Mouse (Mus musculus): ENCODE measurements around the gene Pdzrn3. TPM values are rescaled to one million over a fixed set of nuclear protein-coding genes. Genes with fewer than 3 reads are reported as not detected.

Pdzrn3 gene
- total and polyA plus RNA-seq, 2 experiments from 2014 or later = 10.7 to 29.1 TPM

DNA sequence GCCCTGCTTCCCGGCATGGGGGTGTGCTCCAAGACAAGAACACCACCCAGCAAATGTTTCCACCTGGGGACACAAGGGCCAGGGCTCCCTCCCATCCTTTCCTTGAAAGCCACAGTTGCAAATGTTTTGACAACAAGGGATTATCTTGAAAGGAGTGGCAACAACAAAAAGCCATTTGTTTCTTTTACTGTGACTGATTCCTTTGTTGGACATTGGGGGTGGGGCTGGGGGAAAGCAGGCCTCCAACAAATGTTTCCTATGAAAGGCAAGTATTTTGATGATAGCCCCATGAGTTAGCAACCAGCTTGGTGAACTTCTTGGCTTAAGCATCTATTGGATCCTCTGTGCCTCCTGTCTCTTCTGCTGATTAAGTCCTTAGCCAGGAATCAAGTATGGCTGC lies 109.4 kb downstream of the Pdzrn3 start:
- no peak for ATAC-seq
- Histone ChIP-seq H3K27ac (ENCODE audit: low read depth, low read length) (no peak overlapping the region), H3K4me2 (ENCODE audit: low read depth) (no peak overlapping the region), H3K36me3 (ENCODE audit: insufficient read depth) (no peaks in the 10 kb centered on the region), H3K27me3 (ENCODE audit: insufficient read depth, low read length) (no peaks in the 10 kb centered on the region; the same call in 1 of the 2 replicates), H3K9me3 (ENCODE audit: low read length) (no peaks in the 10 kb centered on the region), H3K4me3 (ENCODE audit: low read depth, low read length) (no peak overlapping the region), H3K9ac (no peak overlapping the region), H3K4me1 (ENCODE audit: insufficient read depth) (peaks cover 3% of the 10 kb centered on the region)
- WGBS = 31% methylated on average over 1 of the region's 1 CpGs
- no peak for DNase-seq
- TF ChIP-seq CTCF (IDR thresholded peaks at IDR 0.05; ENCODE audit: low read depth) = no peak

DNA sequence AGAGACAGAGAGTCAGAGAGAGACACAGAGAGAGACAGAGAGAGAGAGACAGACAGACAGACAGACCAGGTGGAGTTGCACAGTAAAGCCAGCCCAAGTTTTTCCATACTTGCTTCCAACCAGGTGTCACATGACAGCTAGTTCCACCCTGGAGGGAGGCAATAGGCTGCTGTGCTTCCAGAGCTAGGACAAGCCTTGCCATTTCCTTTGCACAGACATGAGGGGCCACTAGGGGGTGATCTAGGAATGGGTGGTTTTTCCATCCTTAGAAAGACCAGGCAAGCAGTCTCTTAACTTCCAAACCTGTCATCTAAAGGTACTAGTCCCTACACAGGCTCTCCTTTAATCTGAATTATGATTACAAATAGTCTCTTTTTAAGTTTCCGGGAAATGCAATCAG lies 110.9 kb downstream of the Pdzrn3 start:
- Histone ChIP-seq H3K9me3 (ENCODE audit: low read length) (no peaks in the 10 kb centered on the region), H3K27me3 (ENCODE audit: insufficient read depth, low read length) (no peaks in the 10 kb centered on the region), H3K4me3 (ENCODE audit: low read depth, low read length) (no peak overlapping the region), H3K4me1 (ENCODE audit: insufficient read depth) (peaks cover 6% of the 10 kb centered on the region), H3K4me2 (ENCODE audit: low read depth) (no peak overlapping the region), H3K9ac (no peak overlapping the region), H3K27ac (ENCODE audit: low read depth, low read length) (no peak overlapping the region), H3K36me3 (ENCODE audit: insufficient read depth) (no peaks in the 10 kb centered on the region)
- peak; percentile 88 for TF ChIP-seq CTCF (IDR thresholded peaks at IDR 0.05; ENCODE audit: low read depth)
- WGBS = 22% methylated on average over 1 of the region's 1 CpGs
- peak; percentile 74 for DNase-seq
- ATAC-seq = peak; percentile 48; the same call in 1 of the 2 replicates

DNA sequence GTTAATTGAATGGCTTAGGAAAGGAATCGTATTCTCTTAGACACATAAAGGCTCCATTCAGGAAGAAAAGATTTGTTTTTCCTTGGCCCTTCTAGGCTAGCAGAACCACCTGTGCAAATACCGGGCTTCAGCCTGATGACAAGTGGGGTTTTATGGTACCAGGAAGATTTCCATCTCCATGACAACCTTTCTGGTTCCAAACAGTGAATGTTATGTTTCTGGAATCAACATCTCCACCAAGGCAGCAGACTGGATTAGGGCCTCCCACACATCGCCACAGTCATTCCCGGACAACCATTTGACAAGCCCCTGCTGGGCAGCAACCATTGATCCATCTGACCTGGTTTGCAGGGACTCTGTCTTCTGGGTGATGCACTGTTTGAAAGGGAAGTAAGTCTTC lies 114.2 kb downstream of the Pdzrn3 start:
- peak; percentile 39 for DNase-seq
- H3K4me2 ChIP-seq (ENCODE audit: low read depth) = no peak overlapping the region
- no peaks in the 10 kb centered on the region for H3K27me3 ChIP-seq (ENCODE audit: insufficient read depth, low read length)
- no peaks in the 10 kb centered on the region for H3K9me3 ChIP-seq (ENCODE audit: low read length)
- H3K36me3 ChIP-seq (ENCODE audit: insufficient read depth) = no peaks in the 10 kb centered on the region
- H3K9ac ChIP-seq = no peak overlapping the region
- H3K4me3 ChIP-seq (ENCODE audit: low read depth, low read length) = no peak overlapping the region
- peaks cover 6% of the 10 kb centered on the region for H3K4me1 ChIP-seq (ENCODE audit: insufficient read depth)
- WGBS = 12% methylated on average over 4 of the region's 4 CpGs
- no peak for TF ChIP-seq CTCF (IDR thresholded peaks at IDR 0.05; ENCODE audit: low read depth)
- peak; percentile 47; the same call in 1 of the 2 replicates for ATAC-seq
- no peak overlapping the region for H3K27ac ChIP-seq (ENCODE audit: low read depth, low read length)

DNA sequence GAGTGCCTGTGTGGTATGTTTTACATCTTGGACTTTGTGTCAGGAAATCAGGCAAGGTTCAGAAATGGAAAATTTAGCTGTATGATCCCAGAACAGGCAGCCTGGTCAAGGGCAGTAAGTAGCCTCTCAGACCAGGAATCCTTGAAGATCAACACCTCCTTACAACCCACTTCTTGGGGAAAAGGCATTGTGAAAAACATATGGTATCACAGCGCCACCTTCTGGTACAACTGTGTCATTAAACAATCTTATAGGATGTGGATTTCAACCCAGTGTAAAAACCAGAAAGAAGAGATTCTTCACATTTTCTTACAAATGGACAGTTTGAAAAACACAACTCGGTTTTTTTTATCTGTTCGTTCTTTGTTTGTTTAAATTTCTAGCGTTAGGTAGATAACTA lies 116.2 kb downstream of the Pdzrn3 start:
- H3K27me3 ChIP-seq (ENCODE audit: insufficient read depth, low read length) = no peaks in the 10 kb centered on the region
- H3K4me2 ChIP-seq (ENCODE audit: low read depth) = no peak overlapping the region
- no peaks in the 10 kb centered on the region for H3K9me3 ChIP-seq (ENCODE audit: low read length)
- no peaks in the 10 kb centered on the region for H3K36me3 ChIP-seq (ENCODE audit: insufficient read depth)
- H3K9ac ChIP-seq = no peak overlapping the region
- no peak overlapping the region for H3K4me3 ChIP-seq (ENCODE audit: low read depth, low read length)
- DNase-seq (peak; percentile 85), ATAC-seq (peak; percentile 36; the same call in 1 of the 2 replicates)
- peak; percentile 85 for TF ChIP-seq CTCF (IDR thresholded peaks at IDR 0.05; ENCODE audit: low read depth)
- no peak overlapping the region for H3K27ac ChIP-seq (ENCODE audit: low read depth, low read length)
- 8% methylated on average over 4 of the region's 4 CpGs for WGBS
- H3K4me1 ChIP-seq (ENCODE audit: insufficient read depth) = peaks cover 6% of the 10 kb centered on the region

DNA sequence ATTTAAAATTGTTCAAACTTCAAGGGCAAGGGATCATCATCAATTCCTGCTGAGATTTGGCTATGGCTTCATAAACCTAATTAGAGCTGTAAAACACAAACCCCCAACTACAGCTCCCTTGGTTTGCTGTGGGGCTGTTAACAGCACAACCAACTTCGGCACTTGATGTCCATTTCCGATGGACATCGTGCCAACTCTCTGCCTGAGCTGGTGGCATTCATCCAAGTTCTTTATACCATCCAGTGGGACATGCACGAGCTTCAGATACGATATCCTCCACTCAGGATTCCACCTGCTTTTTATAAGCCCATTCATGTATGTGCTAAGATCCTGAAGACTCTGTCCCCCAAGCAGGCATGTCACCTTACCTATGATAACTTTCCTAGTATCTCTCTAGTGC lies 118.3 kb downstream of the Pdzrn3 start:
- DNase-seq (no peak), ATAC-seq (no peak)
- H3K36me3 ChIP-seq (ENCODE audit: insufficient read depth) = no peaks in the 10 kb centered on the region
- H3K4me3 ChIP-seq (ENCODE audit: low read depth, low read length) = no peak overlapping the region
- WGBS = 47% methylated on average over 5 of the region's 5 CpGs
- H3K4me2 ChIP-seq (ENCODE audit: low read depth) = no peak overlapping the region
- H3K27ac ChIP-seq (ENCODE audit: low read depth, low read length) = no peak overlapping the region
- TF ChIP-seq CTCF (IDR thresholded peaks at IDR 0.05; ENCODE audit: low read depth) = no peak
- no peak overlapping the region for H3K9ac ChIP-seq
- no peaks in the 10 kb centered on the region for H3K27me3 ChIP-seq (ENCODE audit: insufficient read depth, low read length)
- no peaks in the 10 kb centered on the region for H3K9me3 ChIP-seq (ENCODE audit: low read length)
- H3K4me1 ChIP-seq (ENCODE audit: insufficient read depth) = peaks cover 6% of the 10 kb centered on the region

DNA sequence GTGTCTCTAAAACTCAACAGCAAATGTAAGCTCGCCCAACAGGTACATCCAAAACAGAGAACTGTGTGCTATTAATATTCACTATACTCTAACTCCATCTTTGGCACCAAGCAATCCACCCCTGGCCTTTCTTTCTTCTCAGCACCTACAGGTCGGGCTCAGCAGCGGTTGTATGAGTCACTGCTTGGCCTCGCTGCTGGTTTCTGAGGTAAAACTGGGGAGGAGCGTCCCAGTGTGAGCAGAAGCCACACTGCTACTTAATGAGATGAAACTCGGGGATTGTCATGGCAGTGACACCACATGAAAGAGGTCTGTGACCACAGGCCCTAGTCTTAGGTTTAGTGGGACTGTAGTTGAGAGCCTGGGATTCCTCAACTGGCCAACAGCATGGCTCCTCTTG lies 120.3 kb downstream of the Pdzrn3 start:
- Histone ChIP-seq H3K27ac (ENCODE audit: low read depth, low read length) (no peak overlapping the region), H3K9me3 (ENCODE audit: low read length) (no peaks in the 10 kb centered on the region)

DNA sequence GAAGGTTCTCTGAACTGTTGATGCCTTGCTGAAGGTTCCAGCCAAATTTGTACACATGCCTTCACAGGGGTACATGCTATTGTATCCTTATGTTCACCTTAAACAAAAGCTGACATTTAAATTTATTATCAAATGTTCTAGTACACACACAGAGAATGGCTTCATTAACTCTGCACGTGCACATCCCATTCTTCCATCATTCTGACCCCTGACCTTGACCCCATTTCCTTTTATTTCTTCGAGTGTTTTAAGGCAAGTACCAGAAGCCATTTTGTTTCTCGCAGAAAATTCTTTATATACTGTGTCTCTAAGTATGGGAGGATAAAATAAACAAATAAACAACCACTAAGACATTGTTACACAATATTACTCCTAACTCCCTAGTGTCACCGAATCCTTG lies 123.0 kb downstream of the Pdzrn3 start:
- no peaks in the 10 kb centered on the region for H3K4me1 ChIP-seq (ENCODE audit: insufficient read depth)

More for the DNA sequence above, 120.3 kb downstream of the Pdzrn3 start:
- no peaks in the 10 kb centered on the region for H3K27me3 ChIP-seq (ENCODE audit: insufficient read depth, low read length)
- no peak overlapping the region for H3K4me3 ChIP-seq (ENCODE audit: low read depth, low read length)
- ATAC-seq (no peak), DNase-seq (no peak)
- no peak for TF ChIP-seq CTCF (IDR thresholded peaks at IDR 0.05; ENCODE audit: low read depth)
- H3K4me1 ChIP-seq (ENCODE audit: insufficient read depth) = no peaks in the 10 kb centered on the region
- no peaks in the 10 kb centered on the region for H3K36me3 ChIP-seq (ENCODE audit: insufficient read depth)
- 92% methylated on average over 6 of the region's 6 CpGs for WGBS
- no peak overlapping the region for H3K4me2 ChIP-seq (ENCODE audit: low read depth)
- no peak overlapping the region for H3K9ac ChIP-seq

More for the DNA sequence above, 123.0 kb downstream of the Pdzrn3 start:
- no peak overlapping the region for H3K4me2 ChIP-seq (ENCODE audit: low read depth)
- no peaks in the 10 kb centered on the region for H3K36me3 ChIP-seq (ENCODE audit: insufficient read depth)
- TF ChIP-seq CTCF (IDR thresholded peaks at IDR 0.05; ENCODE audit: low read depth) = no peak
- WGBS = 68% methylated on average over 4 of the region's 4 CpGs
- H3K27me3 ChIP-seq (ENCODE audit: insufficient read depth, low read length) = no peaks in the 10 kb centered on the region
- DNase-seq (no peak), ATAC-seq (no peak)
- no peak overlapping the region for H3K4me3 ChIP-seq (ENCODE audit: low read depth, low read length)
- no peak overlapping the region for H3K27ac ChIP-seq (ENCODE audit: low read depth, low read length)
- no peak overlapping the region for H3K9ac ChIP-seq
- H3K9me3 ChIP-seq (ENCODE audit: low read length) = no peaks in the 10 kb centered on the region
